Mouse (Mus musculus) hindbrain, embryonic 14.5 days (tissue): ENCODE results near the gene Tomm40l. TPM values are rescaled to one million over a fixed set of nuclear protein-coding genes. Genes with fewer than 3 reads are reported as not detected.
A peak's percentile ranks its signal among the peaks of the same experiment; 100 is the strongest.

Experiments used
- ATAC-seq: fragments of 200-750 bp; cut with Nextera tagmentation; 2 replicates; pipeline ENCODE4 v1.8.0; 2017; ENCODE audit warnings: moderate number of reproducible peaks, mild to moderate bottlenecking, moderate TSS enrichment, moderate library complexity; ENCODE audit not compliant: low FRiP score
- DNase-seq: peaks from one replicate; pipeline ENCODE4 v3.0.0-alpha.2; 2015; ENCODE audit warnings: low spot score
- H3K27ac ChIP-seq: fragments of 300-500 bp; sonication (generic); 2 replicates; pipeline ENCODE4 v1.5.1; 2014; ENCODE audit warnings: mild to moderate bottlenecking, moderate library complexity
- H3K27me3 ChIP-seq: fragments of 300-500 bp; sonication (generic); 2 replicates; pipeline ENCODE4 v1.6.1; 2014; ENCODE audit warnings: mild to moderate bottlenecking, low read length, mixed read lengths; ENCODE audit not compliant: control insufficient read depth, insufficient read depth
- H3K36me3 ChIP-seq: fragments of 300-500 bp; sonication (generic); replicated peaks from 2 replicates; pipeline ENCODE4 v1.6.1; 2014; ENCODE audit not compliant: control insufficient read depth, insufficient read depth
- H3K4me1 ChIP-seq: fragments of 300-500 bp; sonication (generic); replicated peaks from 2 replicates; pipeline ENCODE4 v1.6.1; 2014; ENCODE audit warnings: antibody characterized with exemption, low read length, mixed read lengths; ENCODE audit not compliant: control insufficient read depth, insufficient read depth
- H3K4me2 ChIP-seq: fragments of 300-500 bp; sonication (generic); replicated peaks from 2 replicates; pipeline ENCODE4 v1.6.1; 2014; ENCODE audit warnings: mild to moderate bottlenecking, moderate library complexity
- H3K4me3 ChIP-seq: fragments of 300-500 bp; sonication (generic); replicated peaks from 2 replicates; pipeline ENCODE4 v1.5.1; 2014; ENCODE audit warnings: mild to moderate bottlenecking, low read length
- H3K9ac ChIP-seq: fragments of 300-500 bp; sonication (generic); 2 replicates; pipeline ENCODE4 v1.6.1; 2014
- H3K9me3 ChIP-seq: fragments of 300-500 bp; sonication (generic); 2 replicates; pipeline ENCODE4 v1.6.1; 2016; ENCODE audit warnings: low read length; ENCODE audit not compliant: control insufficient read depth
- WGBS: fragments of 180-500 bp; shearing (Covaris S2); extraction: QIAGEN DNeasy Blood & Tissue Kit; methylation state at CpG from one replicate; pipeline ENCODE4 v1.1.7; 2014; 5-methylcytosine and 5-hydroxymethylcytosine counted together
- polyA plus RNA-seq: library from polyadenylated mRNA; unstranded; fragments of >200 nt; fragmentation: Nextera tagmentation; extraction: Ambion mirVana; gene quantifications from 2 replicates; pipeline ENCODE4 v1.2.1, GENCODE M21; 2014

Tomm40l gene
- polyA plus RNA-seq, 1 experiment from 2014 or later, result 41.2 TPM

GRCm38 (mm10) chr1:171203471-171204248, 18.7 kb downstream of the Tomm40l start:
- Histone ChIP-seq H3K36me3 (no peaks in the 10 kb centered on the region), H3K4me1 (no peaks in the 10 kb centered on the region), H3K4me3 (no peak overlapping the region), H3K9ac (no peak overlapping the region), H3K27ac (no peak overlapping the region), H3K4me2 (no peak overlapping the region), H3K9me3 (no peaks in the 10 kb centered on the region), H3K27me3 (no peaks in the 10 kb centered on the region)
- ATAC-seq, result no peak
- WGBS, result 60% methylated on average over 10 of the region's 11 CpGs
- DNase-seq, result no peak

GRCm38 (mm10) chr1:171200769-171201168, 21.5 kb downstream of the Tomm40l start:
- H3K9ac ChIP-seq, result no peak overlapping the region
- 100% methylated on average over 1 of the region's 1 CpGs for WGBS
- no peak overlapping the region for H3K27ac ChIP-seq
- peaks cover 7% of the 10 kb centered on the region; the same call in 1 of the 2 replicates for H3K4me1 ChIP-seq
- no peak overlapping the region for H3K4me3 ChIP-seq
- no peaks in the 10 kb centered on the region for H3K9me3 ChIP-seq
- DNase-seq, result no peak
- H3K27me3 ChIP-seq, result peaks cover 18% of the 10 kb centered on the region
- no peak overlapping the region for H3K4me2 ChIP-seq
- ATAC-seq, result no peak
- no peaks in the 10 kb centered on the region for H3K36me3 ChIP-seq

GRCm38 (mm10) chr1:171199532-171199931, 22.8 kb downstream of the Tomm40l start:
- Histone ChIP-seq H3K36me3 (no peaks in the 10 kb centered on the region), H3K9me3 (no peaks in the 10 kb centered on the region), H3K4me1 (peaks cover 11% of the 10 kb centered on the region), H3K27ac (no peak overlapping the region), H3K9ac (no peak overlapping the region), H3K4me2 (no peak overlapping the region), H3K27me3 (peaks cover 22% of the 10 kb centered on the region), H3K4me3 (no peak overlapping the region)
- ATAC-seq (no peak), DNase-seq (no peak)
- WGBS, result 68% methylated on average over 1 of the region's 1 CpGs

GRCm38 (mm10) chr1:171195887-171196397, 26.4 kb downstream of the Tomm40l start, which contains the start of gene Pcp4l1:
TSS of gene Pcp4l1 (minus strand) at chr1:171196268.
- H3K9ac ChIP-seq, result peak within 1 kb of the TSS; percentile 66
- ATAC-seq (peak; percentile 80), DNase-seq (peak; percentile 61)
- no peaks in the 10 kb centered on the region for H3K9me3 ChIP-seq
- H3K27ac ChIP-seq, result no peak within 1 kb of the TSS
- H3K4me3 ChIP-seq, result peak within 1 kb of the TSS; percentile 61
- H3K4me1 ChIP-seq, result peaks cover 23% of the 10 kb centered on the region
- H3K36me3 ChIP-seq, result no peaks in the 10 kb centered on the region
- peak within 1 kb of the TSS; percentile 98 for H3K4me2 ChIP-seq
- under 1% methylated on average over 33 of the region's 33 CpGs for WGBS
- H3K27me3 ChIP-seq, result peaks cover 36% of the 10 kb centered on the region

GRCm38 (mm10) chr1:171195046-171195822, 27.1 kb downstream of the Tomm40l start:
- no peaks in the 10 kb centered on the region for H3K36me3 ChIP-seq
- no peak for DNase-seq
- peaks cover 36% of the 10 kb centered on the region for H3K27me3 ChIP-seq

GRCm38 (mm10) chr1:171193911-171194830, 28.1 kb downstream of the Tomm40l start:
- WGBS, result 29% methylated on average over 11 of the region's 11 CpGs
- H3K9ac ChIP-seq, result 0 out of 2 replicates have a peak overlapping the region, but pooled peaks have one; percentile 18
- H3K4me2 ChIP-seq, result peak overlapping the region; percentile 98
- H3K36me3 ChIP-seq, result no peaks in the 10 kb centered on the region
- H3K4me1 ChIP-seq, result peaks cover 30% of the 10 kb centered on the region
- H3K27me3 ChIP-seq, result peaks cover 36% of the 10 kb centered on the region
- ATAC-seq (no peak), DNase-seq (no peak)
- H3K27ac ChIP-seq, result 0 out of 2 replicates have a peak overlapping the region, but pooled peaks have one; percentile 55
- no peaks in the 10 kb centered on the region for H3K9me3 ChIP-seq
- H3K4me3 ChIP-seq, result peak overlapping the region; percentile 16

More at GRCm38 (mm10) chr1:171195046-171195822, 27.1 kb downstream of the Tomm40l start:
- H3K4me3 ChIP-seq, result peak overlapping the region; percentile 61
- 6% methylated on average over 20 of the region's 20 CpGs for WGBS
- H3K4me2 ChIP-seq, result peak overlapping the region; percentile 98
- peak overlapping the region; percentile 66 for H3K9ac ChIP-seq
- H3K9me3 ChIP-seq, result no peaks in the 10 kb centered on the region
- H3K27ac ChIP-seq, result no peak overlapping the region
- peaks cover 23% of the 10 kb centered on the region for H3K4me1 ChIP-seq
- peak; percentile 10; the same call in 1 of the 2 replicates for ATAC-seq

GRCm38 (mm10) chr1:171193093-171193840, 29.0 kb downstream of the Tomm40l start:
- H3K27ac ChIP-seq, result 0 out of 2 replicates have a peak overlapping the region, but pooled peaks have one; percentile 55
- WGBS, result 4% methylated on average over 18 of the region's 18 CpGs
- H3K4me2 ChIP-seq, result peak overlapping the region; percentile 98
- H3K4me3 ChIP-seq, result peak overlapping the region; percentile 16
- peaks cover 36% of the 10 kb centered on the region for H3K27me3 ChIP-seq
- peaks cover 39% of the 10 kb centered on the region for H3K4me1 ChIP-seq
- DNase-seq, result no peak
- H3K9me3 ChIP-seq, result no peaks in the 10 kb centered on the region
- ATAC-seq, result peak; percentile 46; the same call in 1 of the 2 replicates
- peak overlapping the region; percentile 18 for H3K9ac ChIP-seq
- no peaks in the 10 kb centered on the region for H3K36me3 ChIP-seq

- ATAC-seq (no peak), DNase-seq (no peak)
- Histone ChIP-seq H3K4me3 (no peak overlapping the region), H3K36me3 (no peaks in the 10 kb centered on the region), H3K4me1 (peaks cover 42% of the 10 kb centered on the region), H3K9me3 (no peaks in the 10 kb centered on the region), H3K27ac (peak overlapping the region; percentile 28; the same call in 1 of the 2 replicates), H3K9ac (no peak overlapping the region), H3K27me3 (peaks cover 33% of the 10 kb centered on the region), H3K4me2 (peak overlapping the region; percentile 98)
- WGBS, result 47% methylated on average over 10 of the region's 10 CpGs
These were observed 30.0 kb downstream of the Tomm40l start for GRCm38 (mm10) chr1:171192283-171192682.
